Mouse (Mus musculus): ENCODE measurements at regions not wholly inside any gene's neighbourhood (a gene's known extent, or its start where the extent isn't known, plus 50 kb on each side); places are given as distances from the start of the nearest gene placed in this dataset.

GRCm38 (mm10) chr10:67473016-67473415, 62.3 kb upstream of the Egr2 start:
- H3K79me2 ChIP-seq (replicated peaks; ENCODE audit: control insufficient read depth, extremely low read depth, insufficient read depth, poor library complexity, severe bottlenecking): no peaks in the 10 kb centered on the region
- no peak overlapping the region for H3K4me2 ChIP-seq (ENCODE audit: insufficient read depth, low read depth, poor library complexity, severe bottlenecking)
- no peaks in the 10 kb centered on the region for H3K36me3 ChIP-seq (replicated peaks in 1 of 2; ENCODE audit: control insufficient read depth in 1 of 2, insufficient read depth in 1 of 2, low read length in 1 of 2)
- in situ Hi-C loops (cut with MboI; ENCODE audit: low pct_ligation_motif_present, low pct_unique_long_range_greater_than_20kb, low sequenced_read_pairs) (no loop called here), dilution Hi-C loops (cut with MboI; ENCODE audit: extremely low pct_ligation_motif_present, extremely low pct_unique_long_range_greater_than_20kb, low sequenced_read_pairs) (no loop called here)
- no peaks in the 10 kb centered on the region for H3K27me3 ChIP-seq (replicated peaks)
- no peak for DNase-seq (ENCODE audit: extremely low read depth)
- no peak overlapping the region for H3K9ac ChIP-seq (ENCODE audit: insufficient read depth, low read depth)
- H3K27ac ChIP-seq (ENCODE audit: insufficient read depth, low read depth): no peak overlapping the region
- H3K4me3 ChIP-seq (replicated peaks in 1 of 3; ENCODE audit: low read depth in 2 of 3, low read length in 2 of 3, poor library complexity in 1 of 3): no peak overlapping the region
- H3K9me3 ChIP-seq (replicated peaks; ENCODE audit: low read length): no peaks in the 10 kb centered on the region
- peaks cover 0 to under 1% of the 10 kb centered on the region in 2 experiments; a peak in 1 of 4 replicates for H3K4me1 ChIP-seq (ENCODE audit: control insufficient read depth in 1 of 2, insufficient read depth in 2 of 2)
- TF ChIP-seq ZC3H11A (IDR thresholded peaks at IDR 0.05; ENCODE audit: low read depth, low read length): no peak
- TF ChIP-seq UBTF (IDR thresholded peaks at IDR 0.05; ENCODE audit: low read depth, low read length): no peak
- no peak for TF ChIP-seq USF2 (conservative IDR thresholded peaks at IDR 0.05; ENCODE audit: low read depth, low read length)
- TF ChIP-seq BHLHE40 (IDR thresholded peaks at IDR 0.05; ENCODE audit: low read depth, low read length): no peak
- no peak for TF ChIP-seq RCOR1 (conservative IDR thresholded peaks at IDR 0.05; ENCODE audit: low read depth, low read length)
- TF ChIP-seq SIN3A (IDR thresholded peaks at IDR 0.05; ENCODE audit: low read length): no peak
- TF ChIP-seq SMC3 (IDR thresholded peaks at IDR 0.05; ENCODE audit: low read depth, low read length): no peak
- no peak for TF ChIP-seq JUN (IDR thresholded peaks at IDR 0.05; ENCODE audit: insufficient read depth, low read depth, low read length)
- TF ChIP-seq HCFC1 (IDR thresholded peaks at IDR 0.05; ENCODE audit: low read depth, low read length): no peak
- no peak for TF ChIP-seq E2F4 (IDR thresholded peaks at IDR 0.05; ENCODE audit: insufficient replicate concordance, low read depth, low read length)
- no peak for TF ChIP-seq ZMIZ1 (IDR thresholded peaks at IDR 0.05; ENCODE audit: low read depth, low read length)
- no peak for TF ChIP-seq POLR2A (IDR thresholded peaks at IDR 0.05; ENCODE audit: low read depth, low read length)
- TF ChIP-seq POLR2AphosphoS2 (IDR thresholded peaks at IDR 0.05; ENCODE audit: low read depth, low read length): no peak
- no peak for TF ChIP-seq ETS1 (conservative IDR thresholded peaks at IDR 0.05; ENCODE audit: low read depth, low read length)
- no peak for TF ChIP-seq JUND (conservative IDR thresholded peaks at IDR 0.05; ENCODE audit: low read depth, low read length)

GRCm38 (mm10) chr10:67474336-67474735, 60.9 kb upstream of the Egr2 start:
- Histone ChIP-seq H3K36me3 (replicated peaks in 1 of 2; ENCODE audit: control insufficient read depth in 1 of 2, insufficient read depth in 1 of 2, low read length in 1 of 2) (no peaks in the 10 kb centered on the region), H3K4me3 (replicated peaks in 1 of 3; ENCODE audit: low read depth in 2 of 3, low read length in 2 of 3, poor library complexity in 1 of 3) (no peak overlapping the region), H3K9me3 (replicated peaks; ENCODE audit: low read length) (no peaks in the 10 kb centered on the region), H3K9ac (ENCODE audit: insufficient read depth, low read depth) (no peak overlapping the region), H3K27ac (ENCODE audit: insufficient read depth, low read depth) (no peak overlapping the region), H3K4me1 (ENCODE audit: control insufficient read depth in 1 of 2, insufficient read depth in 2 of 2) (no peaks in the 10 kb centered on the region), H3K27me3 (replicated peaks) (no peaks in the 10 kb centered on the region), H3K4me2 (ENCODE audit: insufficient read depth, low read depth, poor library complexity, severe bottlenecking) (no peak overlapping the region), H3K79me2 (replicated peaks; ENCODE audit: control insufficient read depth, extremely low read depth, insufficient read depth, poor library complexity, severe bottlenecking) (no peaks in the 10 kb centered on the region)
- in situ Hi-C loops (cut with MboI; ENCODE audit: low pct_ligation_motif_present, low pct_unique_long_range_greater_than_20kb, low sequenced_read_pairs): no loop called here
- TF ChIP-seq ZNF384 (IDR thresholded peaks at IDR 0.05; ENCODE audit: low read depth, low read length): no peak
- TF ChIP-seq CHD1 (IDR thresholded peaks at IDR 0.05; ENCODE audit: low read depth, low read length): no peak
- TF ChIP-seq RAD21 (IDR thresholded peaks at IDR 0.05; ENCODE audit: low read depth, low read length): no peak
- no peak for TF ChIP-seq MYC (IDR thresholded peaks at IDR 0.05; ENCODE audit: low read depth, low read length)
- dilution Hi-C loops (cut with MboI; ENCODE audit: extremely low pct_ligation_motif_present, extremely low pct_unique_long_range_greater_than_20kb, low sequenced_read_pairs): no loop called here
- DNase-seq (ENCODE audit: extremely low read depth): no peak
